Mouse (Mus musculus) lung, postnatal 14 days (tissue): ENCODE measurements around the gene Cdk1.

ENCODE experiments used
- DNase-seq: peaks from one replicate; pipeline ENCODE4 v3.0.0; 2021

Cdk1 gene

GRCm38 (mm10) chr10:69342328-69342727 lies 10.4 kb downstream of the Cdk1 start:
- no peak for DNase-seq

DNA sequence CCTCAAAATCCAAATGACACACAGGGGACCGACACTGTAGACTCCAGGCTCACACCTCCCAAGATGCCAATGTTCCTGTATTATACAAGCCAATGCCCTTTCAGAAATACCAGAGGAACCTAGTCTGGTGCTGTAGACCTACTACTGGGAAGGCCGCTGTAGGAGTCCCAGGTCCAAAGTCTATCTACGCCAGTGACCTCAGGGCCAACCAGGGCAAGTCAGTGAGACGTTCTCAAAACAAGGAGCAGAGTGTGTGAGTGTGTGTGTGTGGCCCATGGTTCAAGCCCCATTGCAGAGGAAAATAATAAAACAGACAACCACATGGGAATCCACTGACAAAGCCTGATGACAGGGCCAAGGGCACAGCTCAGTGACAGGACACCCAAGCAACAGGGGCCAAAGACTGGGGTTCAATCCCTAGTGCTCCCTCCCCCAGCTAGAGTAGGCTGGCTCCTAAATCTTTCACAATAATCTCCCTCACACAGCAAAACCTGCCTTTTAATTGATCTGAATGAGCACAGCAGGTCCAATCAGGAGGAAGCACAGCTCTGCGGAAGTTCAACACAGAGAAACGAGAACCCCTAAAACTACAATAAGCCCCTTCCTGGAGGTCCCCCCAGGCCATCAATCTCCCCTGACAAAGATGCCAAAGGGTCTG lies 11.0 kb downstream of the Cdk1 start:
- no peak for DNase-seq

DNA sequence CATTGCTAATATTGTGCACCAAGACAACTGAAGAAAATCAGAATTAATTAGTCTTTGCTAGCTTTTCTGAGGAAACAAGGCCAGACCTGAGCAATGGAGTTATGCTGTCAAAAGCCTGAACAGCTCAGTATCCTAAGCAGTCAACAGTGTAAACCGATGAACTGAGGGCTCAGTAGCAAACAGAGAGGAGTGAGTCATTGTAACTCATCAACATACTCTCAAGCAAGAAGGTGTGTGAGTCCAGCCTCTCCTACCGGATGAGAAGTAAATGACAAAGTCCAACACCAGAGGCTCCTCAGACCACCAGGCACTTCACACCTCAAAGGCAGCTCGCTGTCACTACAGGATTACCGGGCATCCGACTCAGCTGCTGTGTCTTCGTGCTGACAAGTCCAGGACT lies 12.7 kb downstream of the Cdk1 start:
- DNase-seq, result no peak

DNA sequence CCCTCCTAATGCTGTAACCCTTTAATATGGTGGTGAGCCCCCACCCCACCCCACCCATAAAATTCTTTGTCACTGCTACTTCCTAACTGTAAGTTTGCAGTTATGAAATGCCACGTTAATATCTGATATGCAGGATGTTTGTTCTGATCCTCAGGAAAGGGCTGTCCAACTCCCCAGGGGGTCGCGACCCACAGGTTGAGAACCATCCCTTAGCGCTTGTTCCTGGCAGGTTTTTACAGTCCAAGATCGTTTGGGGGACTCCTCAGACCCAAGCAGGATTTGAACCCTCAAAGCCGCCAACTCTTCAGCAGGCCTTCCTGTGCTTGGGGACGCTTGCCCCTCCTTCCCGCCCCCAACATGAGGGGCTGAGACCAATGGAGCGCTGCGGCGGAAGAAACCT lies 16.5 kb downstream of the Cdk1 start:
- no peak for DNase-seq

DNA sequence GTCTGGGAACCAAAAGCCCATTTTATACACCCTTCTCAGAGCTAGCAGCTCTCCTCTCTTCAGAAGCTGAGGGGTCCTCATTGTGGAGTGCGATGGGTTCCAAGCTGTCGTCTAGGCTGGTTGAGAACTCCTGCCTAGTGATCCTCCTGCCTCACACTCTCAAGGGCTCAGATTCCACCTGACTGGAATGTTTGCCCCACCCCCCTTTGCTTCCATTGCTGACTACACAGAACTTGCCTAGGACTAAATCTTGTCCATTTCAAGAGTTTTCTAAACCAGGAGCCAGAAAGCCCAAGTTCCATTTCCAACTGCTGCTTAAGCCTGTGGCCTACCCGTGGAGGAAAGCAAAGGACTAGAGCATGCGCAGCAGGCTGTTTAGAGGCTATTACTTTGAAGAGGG lies 17.1 kb downstream of the Cdk1 start:
- DNase-seq, result no peak

DNA sequence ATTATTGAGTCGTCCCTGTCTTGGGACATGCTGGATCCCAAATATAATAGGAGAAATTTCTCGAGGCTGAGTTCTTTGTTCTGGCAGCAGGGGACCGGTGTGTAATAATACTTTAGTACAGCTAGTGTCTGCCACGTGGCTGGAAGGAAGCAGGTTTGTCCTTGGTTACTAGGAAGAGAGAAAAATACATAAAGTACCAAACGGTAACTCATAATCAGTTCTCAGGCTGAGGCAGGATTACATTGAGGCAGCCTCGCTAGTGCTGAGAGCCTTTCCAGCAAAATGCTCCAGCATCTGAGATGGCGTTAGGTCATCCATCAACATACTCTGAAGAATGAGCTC lies 17.6 kb downstream of the Cdk1 start:
- DNase-seq, result no peak

DNA sequence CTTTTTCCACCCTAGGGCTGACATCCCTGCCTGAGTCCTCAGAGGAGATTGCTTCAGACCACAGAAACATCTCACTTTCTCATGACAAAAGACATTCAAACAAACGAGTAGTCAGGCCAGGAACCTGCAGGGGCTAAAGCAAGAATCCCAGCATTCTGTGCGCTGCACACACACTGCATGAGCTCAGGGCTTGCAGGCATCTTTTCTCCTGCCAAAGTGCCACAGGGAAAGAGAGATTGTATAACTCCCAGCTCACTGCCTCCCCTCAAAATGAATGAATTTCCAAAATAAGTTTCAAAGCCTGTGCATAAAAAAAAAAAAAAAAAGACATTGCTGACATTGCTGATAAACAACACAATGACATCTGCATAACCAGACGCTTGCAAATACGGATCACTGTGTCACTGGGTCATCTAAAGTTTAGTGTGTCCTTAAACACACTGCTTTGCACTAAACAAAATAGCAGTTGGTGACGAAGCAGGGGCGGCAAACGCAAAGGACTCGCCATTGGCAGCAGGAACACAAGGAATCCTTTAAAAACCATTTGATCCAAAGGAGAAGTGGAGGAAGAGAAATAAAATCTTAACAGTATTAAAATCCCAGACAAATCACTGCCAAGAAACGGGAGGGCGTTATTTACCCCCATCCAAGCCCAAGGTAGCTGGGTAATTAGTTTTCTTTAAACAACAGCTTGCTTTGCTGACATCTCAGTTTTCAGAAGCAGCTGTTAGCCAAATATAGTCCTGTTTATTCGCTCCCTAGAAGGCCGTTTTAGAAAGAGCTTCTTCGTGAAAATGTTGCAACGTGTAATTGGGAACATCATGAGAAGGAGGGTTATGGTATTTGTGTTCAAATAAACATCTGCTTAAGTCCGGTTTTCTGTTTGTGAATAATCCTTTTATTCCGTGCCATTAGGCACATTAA lies 18.2 kb downstream of the Cdk1 start:
- DNase-seq, result peak; percentile 12

- no peak for DNase-seq
Measured at GRCm38 (mm10) chr10:69333212-69333611, 19.5 kb downstream of the Cdk1 start.

- DNase-seq, result no peak
Measured at GRCm38 (mm10) chr10:69331231-69331630, 21.5 kb downstream of the Cdk1 start.

GRCm38 (mm10) chr10:69328656-69329046 lies 24.1 kb downstream of the Cdk1 start:
- no peak for DNase-seq

- no peak for DNase-seq
Measured at GRCm38 (mm10) chr10:69328029-69328655, 24.6 kb downstream of the Cdk1 start.

DNA sequence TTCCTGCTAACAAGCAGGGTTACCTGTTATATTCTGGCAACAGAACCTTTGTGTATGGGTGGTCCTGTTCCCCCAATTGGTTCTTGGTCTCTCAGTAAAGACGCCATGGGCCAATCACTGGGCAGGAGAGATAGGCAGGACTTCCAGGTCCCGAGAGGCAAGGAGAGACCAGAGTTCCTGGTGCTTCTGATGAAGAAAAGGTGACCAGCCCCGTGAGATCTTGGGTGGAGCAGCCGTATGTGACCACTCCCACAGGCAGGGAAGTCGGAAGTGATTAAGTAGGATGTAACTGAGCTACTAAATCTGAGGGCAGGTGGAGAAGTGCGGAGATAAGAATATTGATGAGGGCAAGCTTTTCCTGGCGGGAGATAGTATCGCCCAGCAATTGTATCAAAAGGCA lies 25.4 kb downstream of the Cdk1 start:
- DNase-seq, result no peak

DNA sequence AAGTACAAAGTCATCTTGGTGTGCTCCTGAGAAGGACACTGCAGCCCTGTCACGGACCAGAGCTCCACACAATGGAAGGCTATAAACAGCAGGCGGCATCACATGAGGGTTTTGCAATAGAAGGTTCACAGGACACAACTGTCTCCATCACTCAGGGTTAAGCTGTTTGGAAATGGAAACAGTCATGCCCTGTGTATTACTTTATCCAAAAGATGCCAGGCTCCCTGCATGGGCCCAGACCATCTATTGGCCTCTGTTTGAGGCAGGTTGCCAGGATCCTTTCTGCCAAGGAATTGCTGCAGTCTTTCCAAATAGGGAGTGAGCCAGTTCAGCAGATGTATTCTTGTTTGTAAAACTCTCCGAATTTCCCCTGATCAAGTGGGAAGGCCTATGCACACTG lies 26.3 kb downstream of the Cdk1 start:
- peak; percentile 55 for DNase-seq

DNA sequence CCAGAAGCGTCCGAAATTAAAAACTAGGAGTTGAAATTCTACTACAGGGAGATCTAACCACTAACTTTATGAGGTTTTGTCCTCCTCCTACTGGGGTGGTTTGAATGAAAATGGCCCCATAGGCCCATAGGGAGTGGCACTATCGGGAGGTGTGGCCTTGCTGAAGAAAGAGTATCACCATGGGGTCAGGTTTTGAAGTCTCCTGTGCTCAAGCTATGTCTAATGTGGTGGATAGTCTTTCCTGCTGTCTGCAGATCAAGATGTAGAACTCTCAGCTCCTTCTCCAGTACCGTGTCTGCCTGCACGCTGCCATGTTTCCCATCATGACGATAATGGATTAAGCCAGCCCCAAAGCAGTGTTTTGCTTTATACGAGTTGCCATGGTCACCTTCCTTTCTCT lies 27.9 kb downstream of the Cdk1 start:
- no peak for DNase-seq

- no peak for DNase-seq
Measured at GRCm38 (mm10) chr10:69323986-69324385, 28.8 kb downstream of the Cdk1 start.

- no peak for DNase-seq
Measured at GRCm38 (mm10) chr10:69321519-69322035, 31.2 kb downstream of the Cdk1 start.

- peak; percentile 91 for DNase-seq
Measured at GRCm38 (mm10) chr10:69320667-69321518, 31.8 kb downstream of the Cdk1 start.

DNA sequence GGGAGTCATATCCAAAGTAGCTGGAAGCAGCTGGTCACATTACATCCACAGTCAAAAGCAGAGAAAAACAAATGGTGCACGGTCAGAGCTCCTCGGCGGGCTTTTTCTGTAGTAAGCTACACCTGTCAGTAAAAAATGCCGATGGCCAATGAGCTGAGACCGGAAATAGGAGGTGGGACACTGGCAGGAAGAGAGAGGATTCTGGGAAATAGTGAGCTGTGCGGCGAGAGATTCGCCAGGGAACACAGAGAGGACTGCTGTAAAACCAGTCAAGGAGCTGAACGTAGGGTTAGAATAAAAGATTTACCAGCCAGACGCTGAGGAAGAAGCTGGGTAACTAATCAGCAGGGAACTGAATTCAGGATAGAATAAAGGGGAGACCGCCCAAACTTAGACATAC lies 34.2 kb downstream of the Cdk1 start:
- no peak for DNase-seq

GRCm38 (mm10) chr10:69313944-69314343 lies 38.8 kb downstream of the Cdk1 start:
- no peak for DNase-seq

GRCm38 (mm10) chr10:69311867-69312266 lies 40.9 kb downstream of the Cdk1 start:
- DNase-seq, result no peak

GRCm38 (mm10) chr10:69309109-69309508 lies 43.6 kb downstream of the Cdk1 start:
- DNase-seq, result no peak

- DNase-seq, result peak; percentile 77
Measured at GRCm38 (mm10) chr10:69307067-69307466, 45.7 kb downstream of the Cdk1 start.

DNA sequence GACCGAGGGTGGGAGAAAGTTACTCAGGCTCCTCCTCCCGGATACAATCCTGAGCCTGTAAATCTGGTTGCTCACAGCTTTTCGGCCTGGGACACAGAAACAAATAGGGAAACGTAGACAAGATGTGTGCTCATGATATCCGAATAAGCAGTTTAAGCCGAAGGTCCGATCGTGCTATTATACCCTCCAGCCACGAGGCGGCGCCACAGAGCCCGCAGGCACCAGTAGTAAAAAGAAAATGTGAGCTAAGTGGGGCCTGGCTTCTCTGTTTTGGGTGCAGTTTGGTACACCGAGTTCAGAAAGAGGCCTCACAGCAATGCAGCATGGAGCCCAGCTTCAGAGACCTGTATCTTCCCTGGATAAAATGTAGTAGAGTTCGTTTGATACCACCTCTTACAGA lies 46.5 kb downstream of the Cdk1 start:
- DNase-seq, result peak; percentile 64
